Mouse (Mus musculus) intestine, embryonic 15.5 days (tissue): ENCODE results near the gene Iars2. TPM values are rescaled to one million over a fixed set of nuclear protein-coding genes. Genes with fewer than 3 reads are reported as not detected.

ENCODE experiments used
- ATAC-seq: fragments of 200-750 bp; cut with Nextera tagmentation; 2 replicates; pipeline ENCODE4 v1.8.0; 2017; ENCODE audit warnings: moderate TSS enrichment, moderate library complexity
- H3K27ac ChIP-seq: fragments of 300-500 bp; sonication (generic); 2 replicates; pipeline ENCODE4 v1.5.1; 2015; ENCODE audit warnings: mild to moderate bottlenecking, inconsistent platforms
- H3K27me3 ChIP-seq: fragments of 300-500 bp; sonication (generic); replicated peaks from 2 replicates; pipeline ENCODE4 v1.6.1; 2015; ENCODE audit warnings: inconsistent platforms
- H3K36me3 ChIP-seq: fragments of 300-500 bp; sonication (generic); 2 replicates; pipeline ENCODE4 v1.6.1; 2015; ENCODE audit warnings: inconsistent platforms
- H3K4me1 ChIP-seq: fragments of 300-500 bp; sonication (generic); replicated peaks from 2 replicates; pipeline ENCODE4 v1.6.1; 2015; ENCODE audit warnings: inconsistent platforms
- H3K4me2 ChIP-seq: fragments of 300-500 bp; sonication (generic); replicated peaks from 2 replicates; pipeline ENCODE4 v1.6.1; 2015; ENCODE audit warnings: mild to moderate bottlenecking, inconsistent platforms
- H3K4me3 ChIP-seq: fragments of 300-500 bp; sonication (generic); replicated peaks from 2 replicates; pipeline ENCODE4 v1.5.1; 2015; ENCODE audit warnings: inconsistent platforms
- H3K9ac ChIP-seq: fragments of 300-500 bp; sonication (generic); 2 replicates; pipeline ENCODE4 v1.6.1; 2015; ENCODE audit warnings: inconsistent platforms
- H3K9me3 ChIP-seq: fragments of 300-500 bp; sonication (generic); 2 replicates; pipeline ENCODE4 v1.6.1; 2016; ENCODE audit warnings: inconsistent platforms
- WGBS: fragments of 180-500 bp; shearing (Covaris S2); methylation state at CpG from one replicate; pipeline ENCODE4 v1.1.7; 2015; 5-methylcytosine and 5-hydroxymethylcytosine counted together
- polyA plus RNA-seq: library from polyadenylated mRNA; unstranded; fragments of >200 nt; fragmentation: Nextera tagmentation; extraction: Ambion mirVana; gene quantifications from 2 replicates; pipeline ENCODE4 v1.2.1, GENCODE M21; 2015

Iars2 gene
- polyA plus RNA-seq, 1 experiment from 2014 or later = 61.9 TPM

DNA sequence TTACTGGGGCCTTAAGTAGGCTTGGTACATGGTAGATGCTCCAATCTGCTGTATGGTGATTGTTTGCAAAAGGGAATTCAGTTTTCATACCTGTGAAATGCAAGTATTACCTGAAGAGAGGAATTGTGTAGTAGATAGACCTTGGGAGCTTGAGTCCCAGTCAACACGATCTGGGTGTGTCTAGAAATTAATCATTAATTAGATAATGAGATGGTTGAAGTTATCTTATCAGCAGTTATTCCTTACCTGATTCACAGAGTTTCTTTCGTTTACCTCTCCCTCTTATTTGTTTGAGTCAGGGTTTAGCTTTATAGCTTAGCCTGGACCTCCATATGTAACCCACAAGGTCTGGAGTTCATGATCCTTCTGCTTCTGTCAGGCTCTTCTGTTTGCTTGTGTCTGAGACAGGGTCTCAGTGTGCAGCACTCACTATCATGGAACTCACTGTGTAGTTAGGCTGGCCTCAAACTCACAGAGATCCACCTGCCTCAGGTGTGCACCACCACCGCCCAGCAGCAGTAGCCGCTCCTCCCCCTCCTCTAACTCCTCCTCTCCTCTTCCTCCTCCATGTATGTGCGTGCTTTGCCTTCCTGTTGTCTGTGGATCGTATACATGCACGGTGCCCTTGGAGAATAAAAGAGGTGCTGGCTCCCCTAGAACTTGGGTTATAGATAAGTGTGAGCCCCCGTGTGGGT, 58.6 kb downstream of the Iars2 start:
- Histone ChIP-seq H3K4me1 (no peaks in the 10 kb centered on the region), H3K9ac (no peak overlapping the region), H3K4me2 (0 out of 2 replicates have a peak overlapping the region, but pooled peaks have one; percentile 3), H3K9me3 (no peaks in the 10 kb centered on the region), H3K36me3 (peaks cover 29% of the 10 kb centered on the region), H3K27ac (peak overlapping the region; percentile 78), H3K4me3 (no peak overlapping the region), H3K27me3 (no peaks in the 10 kb centered on the region)
- WGBS = 73% methylated on average over 8 of the region's 8 CpGs
- peak; percentile 92 for ATAC-seq

DNA sequence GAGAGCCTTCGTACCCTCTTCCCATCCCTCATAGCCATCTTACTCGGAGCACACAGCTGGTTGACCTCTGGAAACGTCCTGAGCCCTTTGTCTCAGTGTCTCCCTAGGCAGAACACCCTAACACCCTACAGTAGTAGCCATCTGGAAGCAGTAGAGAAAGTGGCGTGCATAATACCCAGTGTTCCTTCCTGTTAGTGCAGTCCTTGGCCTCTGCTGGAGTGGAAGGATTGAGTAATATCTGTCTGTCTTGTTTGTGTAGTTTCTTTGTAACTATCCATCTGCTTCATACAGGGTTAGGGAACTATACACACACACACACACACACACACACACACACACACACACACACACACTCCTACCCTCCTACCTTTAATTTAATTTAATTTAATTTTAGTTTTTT, 60.5 kb downstream of the Iars2 start:
- H3K9me3 ChIP-seq = no peaks in the 10 kb centered on the region
- no peak overlapping the region for H3K27ac ChIP-seq

DNA sequence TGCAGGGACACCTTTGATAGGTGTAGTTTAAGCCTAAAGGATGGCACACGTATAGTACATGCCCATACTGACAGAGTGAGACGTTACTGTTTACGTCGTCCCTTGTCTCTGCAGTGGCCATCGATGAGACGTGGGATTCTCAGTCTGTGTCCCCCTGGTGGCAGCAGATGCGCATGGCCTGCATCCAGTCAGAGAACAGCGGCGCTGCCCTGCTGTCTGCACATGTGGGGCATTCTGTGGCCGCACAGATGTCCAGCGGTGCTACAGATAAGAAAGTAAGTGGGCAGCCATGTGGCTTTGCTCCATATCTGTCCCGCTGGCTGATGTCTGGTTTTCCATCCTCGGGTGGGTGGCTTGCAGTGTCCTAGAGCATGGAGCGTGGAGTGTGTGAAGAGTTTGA, 66.6 kb downstream of the Iars2 start:
- 57% methylated on average over 14 of the region's 14 CpGs for WGBS
- no peak overlapping the region for H3K27ac ChIP-seq
- H3K36me3 ChIP-seq = peaks cover 24% of the 10 kb centered on the region
- no peak overlapping the region for H3K4me2 ChIP-seq
- no peaks in the 10 kb centered on the region for H3K4me1 ChIP-seq
- ATAC-seq = peak; percentile 41; the same call in 1 of the 2 replicates
- H3K9ac ChIP-seq = no peak overlapping the region
- no peak overlapping the region for H3K4me3 ChIP-seq
- H3K27me3 ChIP-seq = no peaks in the 10 kb centered on the region
- no peaks in the 10 kb centered on the region for H3K9me3 ChIP-seq

More for the DNA sequence above, 60.5 kb downstream of the Iars2 start:
- Histone ChIP-seq H3K36me3 (peaks cover 33% of the 10 kb centered on the region), H3K4me1 (no peaks in the 10 kb centered on the region), H3K27me3 (no peaks in the 10 kb centered on the region), H3K9ac (no peak overlapping the region), H3K4me2 (no peak overlapping the region), H3K4me3 (no peak overlapping the region)
- ATAC-seq = no peak
- 81% methylated on average over 4 of the region's 4 CpGs for WGBS

DNA sequence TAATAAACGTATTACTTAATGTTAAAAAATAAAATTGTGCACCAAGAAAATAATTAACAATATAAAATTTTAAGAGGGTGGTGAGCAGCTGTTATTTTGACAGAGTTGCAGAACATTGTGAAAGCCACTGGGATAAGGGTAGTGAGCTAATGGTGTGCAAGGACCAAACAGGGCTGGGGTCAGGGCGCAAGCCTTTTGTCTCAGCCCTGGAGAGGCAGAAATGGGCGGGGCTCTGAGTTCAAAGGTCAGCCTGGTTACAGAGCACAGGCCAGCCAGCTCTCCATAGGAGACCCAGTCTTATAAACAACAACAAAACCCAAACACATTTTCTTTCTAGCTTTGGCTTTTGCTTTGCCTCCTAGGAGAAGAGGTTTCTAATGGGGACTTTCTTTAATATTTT, 72.4 kb downstream of the Iars2 start:
- Histone ChIP-seq H3K27ac (no peak overlapping the region), H3K27me3 (no peaks in the 10 kb centered on the region), H3K9me3 (no peaks in the 10 kb centered on the region), H3K4me1 (no peaks in the 10 kb centered on the region; the same call in 1 of the 2 replicates), H3K9ac (no peak overlapping the region), H3K4me2 (no peak overlapping the region), H3K4me3 (no peak overlapping the region), H3K36me3 (peaks cover 12% of the 10 kb centered on the region)
- ATAC-seq = 0 out of 2 replicates have a peak, but pooled peaks have one; percentile 38
- WGBS = 44% methylated on average over 3 of the region's 3 CpGs

DNA sequence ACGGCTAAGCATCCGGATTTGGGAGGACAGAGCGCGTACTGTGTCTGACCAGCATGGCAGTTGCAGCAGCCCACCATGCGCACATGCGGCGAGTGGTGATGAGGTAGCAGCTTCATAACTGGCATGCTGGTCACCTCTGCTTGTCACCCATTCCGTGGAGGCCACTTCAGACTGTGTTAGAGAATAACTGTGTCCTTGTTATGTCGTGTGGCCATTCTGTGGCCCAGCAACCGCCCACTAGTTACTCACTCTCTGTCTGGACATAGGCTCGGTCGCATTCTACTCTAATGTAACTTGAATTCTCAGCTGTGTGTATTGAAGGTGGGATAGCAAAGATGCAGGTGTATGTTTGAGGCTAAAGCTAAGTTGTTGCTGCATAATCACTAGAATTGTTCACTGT, 73.9 kb downstream of the Iars2 start:
- Histone ChIP-seq H3K4me3 (no peak overlapping the region), H3K9me3 (no peaks in the 10 kb centered on the region), H3K4me1 (no peaks in the 10 kb centered on the region; the same call in 1 of the 2 replicates), H3K36me3 (peaks cover 17% of the 10 kb centered on the region), H3K27me3 (no peaks in the 10 kb centered on the region), H3K9ac (no peak overlapping the region), H3K4me2 (no peak overlapping the region), H3K27ac (no peak overlapping the region)
- 93% methylated on average over 12 of the region's 12 CpGs for WGBS
- ATAC-seq = no peak

DNA sequence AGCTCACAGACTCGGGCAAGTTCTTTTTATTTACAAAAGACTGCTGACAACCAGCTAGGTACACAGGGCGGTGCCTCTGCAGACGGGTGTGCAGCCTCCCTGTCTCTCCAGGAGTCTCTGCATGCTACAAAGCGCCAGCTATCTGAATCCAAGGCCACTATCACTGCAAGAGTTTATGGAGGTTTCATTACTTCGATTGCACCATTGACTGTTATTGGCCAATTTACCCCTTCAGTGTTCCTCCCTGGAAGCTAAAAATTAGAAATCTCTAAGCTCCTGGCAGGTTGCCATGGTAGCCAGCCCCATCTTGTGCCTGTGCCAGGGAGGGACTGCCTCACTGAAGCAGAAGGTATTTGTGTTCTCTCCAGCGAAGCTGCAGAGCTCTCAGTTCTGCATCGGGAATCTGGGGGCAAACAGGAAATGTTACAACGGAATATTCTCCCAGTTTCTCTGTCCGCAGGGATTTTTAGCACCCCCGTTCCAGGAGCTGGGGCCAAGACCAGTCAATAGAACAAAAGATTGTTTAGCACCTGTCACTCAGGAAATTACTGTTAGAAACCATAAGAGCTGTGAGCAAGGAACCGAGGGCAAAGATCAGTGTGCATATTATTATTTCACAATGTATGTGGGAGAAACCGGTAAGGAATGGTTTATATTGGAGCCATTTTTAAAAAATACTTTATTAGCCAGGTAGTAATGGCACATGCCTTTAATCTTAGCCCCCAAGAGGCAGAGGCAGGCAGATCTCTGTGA, 75.9 kb downstream of the Iars2 start:
- peak; percentile 93 for ATAC-seq
- Histone ChIP-seq H3K4me3 (no peak overlapping the region), H3K4me1 (no peaks in the 10 kb centered on the region; the same call in 1 of the 2 replicates), H3K9me3 (no peaks in the 10 kb centered on the region), H3K9ac (no peak overlapping the region), H3K36me3 (peaks cover 13% of the 10 kb centered on the region), H3K27me3 (no peaks in the 10 kb centered on the region), H3K4me2 (peak overlapping the region; percentile 23; the same call in 1 of the 2 replicates), H3K27ac (peak overlapping the region; percentile 78)
- 46% methylated on average over 12 of the region's 12 CpGs for WGBS

DNA sequence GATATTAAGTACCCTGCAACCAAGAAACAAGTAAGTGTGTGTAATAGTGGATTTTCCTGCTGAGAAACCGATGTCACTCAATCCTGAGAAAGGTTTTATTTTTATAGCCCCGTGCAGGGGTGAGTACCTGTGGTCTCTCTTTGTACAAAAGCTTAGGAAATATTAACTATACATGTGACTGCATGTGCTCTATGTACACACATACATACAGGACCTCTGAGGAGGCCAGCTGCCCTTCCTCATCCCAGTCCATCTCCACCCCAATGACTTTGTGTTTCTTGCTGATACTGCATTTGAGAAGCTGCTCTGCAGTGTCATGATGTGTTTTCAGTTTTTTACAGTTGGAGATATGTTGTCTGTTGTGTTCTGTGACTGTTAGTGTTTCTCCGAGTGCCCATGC, 76.8 kb downstream of the Iars2 start:
- Histone ChIP-seq H3K27ac (peak overlapping the region; percentile 77), H3K9me3 (no peaks in the 10 kb centered on the region), H3K9ac (no peak overlapping the region), H3K36me3 (peaks cover 13% of the 10 kb centered on the region), H3K4me2 (no peak overlapping the region), H3K4me1 (no peaks in the 10 kb centered on the region; the same call in 1 of the 2 replicates), H3K27me3 (no peaks in the 10 kb centered on the region), H3K4me3 (no peak overlapping the region)
- 68% methylated on average over 3 of the region's 3 CpGs for WGBS
- peak; percentile 22 for ATAC-seq

DNA sequence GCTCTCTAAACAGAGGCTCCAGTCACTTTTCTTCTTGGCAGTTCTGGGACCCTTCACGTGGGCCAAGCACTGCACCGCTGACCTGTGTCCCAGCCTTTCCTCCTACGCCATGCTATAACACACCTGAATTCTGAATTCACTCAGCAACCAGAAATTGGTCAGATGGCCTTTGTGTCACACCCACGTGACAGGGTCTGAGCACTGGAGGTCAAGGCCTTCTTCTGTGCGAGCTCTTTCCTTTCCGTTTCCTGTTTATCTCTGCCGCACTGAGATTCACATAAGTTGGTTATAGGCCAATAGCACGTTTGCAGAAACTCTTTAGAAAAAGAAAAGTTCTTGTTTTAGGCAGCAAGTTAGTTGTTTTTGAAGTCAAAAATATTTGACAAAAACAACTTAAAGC, 80.5 kb downstream of the Iars2 start:
- ATAC-seq = no peak
- Histone ChIP-seq H3K9me3 (no peaks in the 10 kb centered on the region), H3K36me3 (peaks cover 13% of the 10 kb centered on the region)

DNA sequence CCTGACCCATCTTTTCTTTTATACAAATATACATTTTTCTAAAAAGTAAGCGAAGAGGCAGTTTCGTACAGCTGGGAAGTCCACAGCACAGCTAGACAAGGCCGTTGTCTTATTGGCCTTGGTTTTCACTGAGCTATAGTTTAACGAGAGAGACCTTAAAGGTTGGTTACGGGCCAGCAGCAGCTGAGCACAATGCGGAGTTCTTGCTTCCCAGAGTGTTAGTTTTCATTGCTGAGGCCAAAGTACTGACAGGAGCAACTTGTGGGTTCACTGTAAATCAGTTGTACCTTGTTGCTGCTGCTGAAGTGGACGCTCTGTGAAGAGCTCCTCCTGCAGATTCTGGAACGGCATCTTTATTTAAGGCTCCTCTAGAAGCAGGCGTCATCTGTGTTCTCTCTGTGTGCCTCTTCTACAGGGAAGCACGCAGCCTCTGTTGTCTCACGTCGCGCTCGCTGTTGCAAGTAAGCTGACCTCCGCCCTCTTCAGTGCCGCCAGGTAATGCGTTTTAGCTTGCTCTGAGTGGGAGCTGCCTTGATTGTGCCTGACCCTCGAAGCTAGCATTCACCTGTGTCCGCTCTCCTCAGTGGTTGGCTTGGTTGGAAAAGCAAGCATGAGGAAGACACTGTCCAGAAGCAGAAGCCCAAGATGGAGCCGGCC, 81.6 kb downstream of the Iars2 start:
- no peak overlapping the region for H3K9ac ChIP-seq
- no peak overlapping the region for H3K4me2 ChIP-seq
- H3K9me3 ChIP-seq = no peaks in the 10 kb centered on the region
- H3K4me3 ChIP-seq = no peak overlapping the region
- H3K4me1 ChIP-seq = no peaks in the 10 kb centered on the region; the same call in 1 of the 2 replicates
- no peak overlapping the region for H3K27ac ChIP-seq
- 78% methylated on average over 20 of the region's 20 CpGs for WGBS
- H3K36me3 ChIP-seq = peaks cover 13% of the 10 kb centered on the region
- no peaks in the 10 kb centered on the region for H3K27me3 ChIP-seq
- ATAC-seq = no peak

More for the DNA sequence above, 80.5 kb downstream of the Iars2 start:
- WGBS = 76% methylated on average over 8 of the region's 8 CpGs
- no peak overlapping the region for H3K9ac ChIP-seq
- H3K27me3 ChIP-seq = no peaks in the 10 kb centered on the region
- H3K4me2 ChIP-seq = no peak overlapping the region
- H3K4me1 ChIP-seq = no peaks in the 10 kb centered on the region; the same call in 1 of the 2 replicates
- H3K27ac ChIP-seq = no peak overlapping the region
- H3K4me3 ChIP-seq = no peak overlapping the region

DNA sequence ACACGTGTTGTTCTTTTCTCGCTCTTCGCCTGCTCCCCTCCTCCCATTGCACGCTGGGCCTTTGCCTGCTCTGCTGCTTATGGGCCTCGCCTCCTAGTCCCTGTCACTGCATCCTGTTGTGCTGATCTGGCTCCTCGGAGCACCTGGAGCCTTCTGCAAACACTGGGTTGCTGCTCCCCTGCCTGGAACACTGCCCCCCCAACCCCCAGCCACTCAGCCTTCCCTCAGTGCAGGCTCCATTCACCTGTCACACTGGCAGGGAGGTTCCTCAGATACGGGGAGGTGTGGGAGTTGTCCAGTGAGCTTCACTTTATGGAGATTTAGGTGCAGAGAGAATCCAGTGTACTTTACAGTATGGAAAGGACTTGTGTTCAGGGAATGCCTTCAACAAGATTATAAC, 83.7 kb downstream of the Iars2 start:
- Histone ChIP-seq H3K9ac (no peak overlapping the region), H3K36me3 (peaks cover 6% of the 10 kb centered on the region), H3K4me2 (no peak overlapping the region), H3K27me3 (no peaks in the 10 kb centered on the region), H3K27ac (no peak overlapping the region), H3K9me3 (no peaks in the 10 kb centered on the region), H3K4me3 (no peak overlapping the region), H3K4me1 (no peaks in the 10 kb centered on the region)
- no peak for ATAC-seq
- 73% methylated on average over 7 of the region's 7 CpGs for WGBS

DNA sequence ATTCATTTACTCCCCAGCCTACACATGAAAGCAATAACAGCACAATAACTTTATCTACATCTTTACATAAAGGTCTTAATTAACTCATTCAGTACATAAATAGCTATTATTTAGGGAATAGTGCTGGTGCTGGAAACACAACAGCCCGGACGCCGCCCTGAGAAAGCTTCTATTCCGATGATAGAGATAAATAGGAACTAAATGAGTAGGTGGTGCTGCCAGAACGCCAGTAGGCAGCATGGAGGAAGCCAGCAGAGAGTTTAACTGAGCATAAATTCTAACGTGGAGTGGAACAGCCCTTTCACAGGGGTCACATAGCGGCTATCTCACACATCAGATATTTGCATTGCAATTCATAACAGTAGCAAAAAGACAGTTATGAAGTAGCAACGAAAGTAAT, 86.2 kb downstream of the Iars2 start:
- Histone ChIP-seq H3K27ac (no peak overlapping the region), H3K4me1 (no peaks in the 10 kb centered on the region), H3K9ac (no peak overlapping the region), H3K4me3 (no peak overlapping the region), H3K27me3 (no peaks in the 10 kb centered on the region), H3K9me3 (no peaks in the 10 kb centered on the region), H3K36me3 (peaks cover 13% of the 10 kb centered on the region), H3K4me2 (no peak overlapping the region)
- ATAC-seq = no peak
- 86% methylated on average over 8 of the region's 8 CpGs for WGBS

DNA sequence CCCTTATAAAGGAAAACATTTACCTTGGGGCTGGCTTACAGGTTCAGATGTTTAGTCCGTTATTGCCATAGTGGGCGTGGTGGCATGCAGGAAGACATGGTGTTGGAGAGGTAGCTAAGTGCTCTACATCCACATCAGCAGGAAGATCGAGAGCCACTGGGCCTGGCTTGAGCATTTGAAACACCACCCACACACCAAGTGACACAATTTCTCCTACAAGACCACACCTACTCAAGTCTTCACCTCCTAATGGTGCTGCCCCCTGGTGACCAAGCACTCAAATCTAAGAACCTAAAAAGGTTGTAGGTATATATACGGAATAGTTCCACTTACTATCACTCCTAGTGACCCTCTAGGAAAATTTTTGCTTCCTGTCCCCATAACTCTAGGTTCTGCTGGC, 92.7 kb downstream of the Iars2 start:
- Histone ChIP-seq H3K4me2 (no peak overlapping the region), H3K4me3 (no peak overlapping the region), H3K27me3 (no peaks in the 10 kb centered on the region), H3K36me3 (peaks cover 27% of the 10 kb centered on the region), H3K9ac (no peak overlapping the region), H3K9me3 (no peaks in the 10 kb centered on the region), H3K27ac (no peak overlapping the region), H3K4me1 (no peaks in the 10 kb centered on the region)
- 85% methylated on average over 4 of the region's 4 CpGs for WGBS
- ATAC-seq = no peak
